Mouse (Mus musculus): ENCODE measurements at regions not wholly inside any gene's neighbourhood (a gene's known extent, or its start where the extent isn't known, plus 50 kb on each side); places are given as distances from the start of the nearest gene placed in this dataset.

DNA sequence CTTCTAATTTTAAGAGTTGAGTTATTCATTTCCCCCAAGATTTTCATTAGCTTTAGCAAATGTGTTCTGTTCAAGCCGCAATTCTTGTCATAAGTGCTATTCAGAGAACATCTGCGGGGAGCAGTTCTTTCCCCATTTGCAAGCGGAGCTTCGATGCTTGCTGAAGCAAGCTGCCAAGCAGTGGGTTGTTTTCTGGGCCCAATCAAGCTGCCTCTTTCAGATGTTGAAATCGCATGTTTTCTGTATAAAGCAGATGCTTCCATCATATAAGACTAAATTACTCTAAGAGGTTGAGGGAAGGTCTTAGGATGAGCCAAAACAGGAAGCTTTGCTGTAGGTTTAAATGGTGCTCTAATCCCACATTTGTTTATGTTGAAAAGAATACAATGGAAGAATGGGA, 547.4 kb downstream of the Abca13 start:
- Histone ChIP-seq H3K4me1 (ENCODE audit: insufficient read depth, low read depth, low read length) (no peaks in the 10 kb centered on the region), H3K27ac (ENCODE audit: low read length) (no peak overlapping the region), H3K4me3 (ENCODE audit: low read depth, low read length) (no peak overlapping the region), H3K4me2 (replicated peaks; ENCODE audit: low read depth, low read length) (no peak overlapping the region), H3K9ac (replicated peaks; ENCODE audit: low read depth) (no peak overlapping the region), H3K36me3 (ENCODE audit: insufficient read depth, low read length) (no peaks in the 10 kb centered on the region), H3K9me3 (ENCODE audit: low read length) (no peaks in the 10 kb centered on the region), H3K27me3 (replicated peaks; ENCODE audit: insufficient read depth, low read length) (no peaks in the 10 kb centered on the region)
- ATAC-seq (no peak), DNase-seq (ENCODE audit: low spot score) (no peak)
- WGBS = 87% methylated on average over 5 of the region's 5 CpGs
- no peak for TF ChIP-seq CTCF (IDR thresholded peaks at IDR 0.05)
- TF ChIP-seq EP300 (IDR thresholded peaks at IDR 0.05) = no peak

GRCm38 (mm10) chr11:9780240-9780901, 588.6 kb downstream of the Abca13 start:
- Histone ChIP-seq H3K4me3 (ENCODE audit: low read depth, low read length) (no peak overlapping the region), H3K4me1 (ENCODE audit: insufficient read depth, low read depth, low read length) (no peaks in the 10 kb centered on the region), H3K9me3 (ENCODE audit: low read length) (no peaks in the 10 kb centered on the region), H3K36me3 (ENCODE audit: insufficient read depth, low read length) (no peaks in the 10 kb centered on the region), H3K9ac (replicated peaks; ENCODE audit: low read depth) (no peak overlapping the region), H3K27ac (ENCODE audit: low read length) (no peak overlapping the region), H3K4me2 (replicated peaks; ENCODE audit: low read depth, low read length) (no peak overlapping the region), H3K27me3 (replicated peaks; ENCODE audit: insufficient read depth, low read length) (no peaks in the 10 kb centered on the region)
- ATAC-seq = peak; percentile 62; the same call in 1 of the 2 replicates
- peak; percentile 21 for DNase-seq (ENCODE audit: low spot score)
- WGBS = 61% methylated on average over 8 of the region's 8 CpGs
- TF ChIP-seq EP300 (IDR thresholded peaks at IDR 0.05) (no peak), CTCF (IDR thresholded peaks at IDR 0.05) (no peak)

GRCm38 (mm10) chr11:9793175-9793828, 601.6 kb downstream of the Abca13 start:
- H3K27ac ChIP-seq (ENCODE audit: low read length) = no peak overlapping the region
- no peak overlapping the region for H3K4me3 ChIP-seq (ENCODE audit: low read depth, low read length)
- H3K4me2 ChIP-seq (replicated peaks; ENCODE audit: low read depth, low read length) = no peak overlapping the region
- WGBS = 70% methylated on average over 2 of the region's 2 CpGs
- H3K9ac ChIP-seq (replicated peaks; ENCODE audit: low read depth) = no peak overlapping the region
- DNase-seq (ENCODE audit: low spot score) = peak; percentile 31
- H3K27me3 ChIP-seq (replicated peaks; ENCODE audit: insufficient read depth, low read length) = no peaks in the 10 kb centered on the region
- H3K4me1 ChIP-seq (ENCODE audit: insufficient read depth, low read depth, low read length) = no peaks in the 10 kb centered on the region
- peak; percentile 54; the same call in 1 of the 2 replicates for ATAC-seq
- no peaks in the 10 kb centered on the region for H3K36me3 ChIP-seq (ENCODE audit: insufficient read depth, low read length)
- H3K9me3 ChIP-seq (ENCODE audit: low read length) = no peaks in the 10 kb centered on the region
- TF ChIP-seq EP300 (IDR thresholded peaks at IDR 0.05) (no peak), CTCF (IDR thresholded peaks at IDR 0.05) (no peak; the same call in 1 of the 2 replicates)

GRCm38 (mm10) chr11:9839636-9840035, 647.9 kb downstream of the Abca13 start:
- Histone ChIP-seq H3K27ac (ENCODE audit: low read length) (no peak overlapping the region), H3K36me3 (ENCODE audit: insufficient read depth, low read length) (no peaks in the 10 kb centered on the region), H3K4me3 (ENCODE audit: low read depth, low read length) (no peak overlapping the region), H3K9ac (replicated peaks; ENCODE audit: low read depth) (no peak overlapping the region), H3K27me3 (replicated peaks; ENCODE audit: insufficient read depth, low read length) (no peaks in the 10 kb centered on the region), H3K4me1 (ENCODE audit: insufficient read depth, low read depth, low read length) (no peaks in the 10 kb centered on the region), H3K9me3 (ENCODE audit: low read length) (no peaks in the 10 kb centered on the region), H3K4me2 (replicated peaks; ENCODE audit: low read depth, low read length) (no peak overlapping the region)
- TF ChIP-seq EP300 (IDR thresholded peaks at IDR 0.05) (no peak), CTCF (IDR thresholded peaks at IDR 0.05) (no peak)
- no peak for DNase-seq (ENCODE audit: low spot score)
- ATAC-seq = no peak

DNA sequence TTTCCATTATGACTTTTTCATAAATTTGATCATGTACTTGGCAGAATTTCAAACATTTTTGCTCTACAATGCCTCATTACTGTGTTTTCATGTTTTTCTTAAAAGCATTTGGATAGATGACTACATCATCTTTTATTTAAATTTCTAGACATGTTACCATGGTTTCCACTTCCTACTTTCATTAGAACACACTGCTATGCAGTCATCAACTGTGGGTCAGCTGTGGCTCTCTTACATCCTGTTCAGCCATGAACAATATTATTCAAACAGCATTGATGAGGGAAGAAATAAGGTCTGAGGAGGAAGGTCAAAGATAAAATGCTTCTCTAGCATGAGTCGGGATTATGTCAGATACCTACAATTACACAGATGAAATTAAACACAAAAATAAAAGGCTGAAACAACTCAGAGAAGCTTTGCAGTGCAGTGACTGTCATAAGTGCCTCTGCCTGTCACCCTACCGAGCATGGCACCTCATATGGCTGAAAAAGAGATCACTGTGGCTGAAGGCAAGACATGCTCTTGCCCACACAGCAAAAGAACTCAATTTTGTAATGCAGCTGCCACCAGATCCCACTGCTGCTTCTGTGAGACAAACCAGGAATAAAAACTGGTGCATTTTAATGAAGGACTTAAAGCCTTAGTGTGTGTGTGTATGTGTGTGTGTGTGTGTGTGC, 676.9 kb downstream of the Abca13 start:
- H3K4me3 ChIP-seq (ENCODE audit: low read depth, low read length) = no peak overlapping the region
- 50% methylated on average over 2 of the region's 2 CpGs for WGBS
- DNase-seq (ENCODE audit: low spot score) = no peak
- H3K27me3 ChIP-seq (replicated peaks; ENCODE audit: insufficient read depth, low read length) = no peaks in the 10 kb centered on the region
- H3K36me3 ChIP-seq (ENCODE audit: insufficient read depth, low read length) = no peaks in the 10 kb centered on the region
- no peak for TF ChIP-seq CTCF (IDR thresholded peaks at IDR 0.05)
- TF ChIP-seq EP300 (IDR thresholded peaks at IDR 0.05) = no peak
- no peaks in the 10 kb centered on the region for H3K9me3 ChIP-seq (ENCODE audit: low read length)
- no peak overlapping the region for H3K4me2 ChIP-seq (replicated peaks; ENCODE audit: low read depth, low read length)
- ATAC-seq = no peak
- no peak overlapping the region for H3K27ac ChIP-seq (ENCODE audit: low read length)
- no peak overlapping the region for H3K9ac ChIP-seq (replicated peaks; ENCODE audit: low read depth)
- no peaks in the 10 kb centered on the region for H3K4me1 ChIP-seq (ENCODE audit: insufficient read depth, low read depth, low read length)
